Mouse (Mus musculus): ENCODE results near the gene Rasgef1b.

The Rasgef1b gene

DNA sequence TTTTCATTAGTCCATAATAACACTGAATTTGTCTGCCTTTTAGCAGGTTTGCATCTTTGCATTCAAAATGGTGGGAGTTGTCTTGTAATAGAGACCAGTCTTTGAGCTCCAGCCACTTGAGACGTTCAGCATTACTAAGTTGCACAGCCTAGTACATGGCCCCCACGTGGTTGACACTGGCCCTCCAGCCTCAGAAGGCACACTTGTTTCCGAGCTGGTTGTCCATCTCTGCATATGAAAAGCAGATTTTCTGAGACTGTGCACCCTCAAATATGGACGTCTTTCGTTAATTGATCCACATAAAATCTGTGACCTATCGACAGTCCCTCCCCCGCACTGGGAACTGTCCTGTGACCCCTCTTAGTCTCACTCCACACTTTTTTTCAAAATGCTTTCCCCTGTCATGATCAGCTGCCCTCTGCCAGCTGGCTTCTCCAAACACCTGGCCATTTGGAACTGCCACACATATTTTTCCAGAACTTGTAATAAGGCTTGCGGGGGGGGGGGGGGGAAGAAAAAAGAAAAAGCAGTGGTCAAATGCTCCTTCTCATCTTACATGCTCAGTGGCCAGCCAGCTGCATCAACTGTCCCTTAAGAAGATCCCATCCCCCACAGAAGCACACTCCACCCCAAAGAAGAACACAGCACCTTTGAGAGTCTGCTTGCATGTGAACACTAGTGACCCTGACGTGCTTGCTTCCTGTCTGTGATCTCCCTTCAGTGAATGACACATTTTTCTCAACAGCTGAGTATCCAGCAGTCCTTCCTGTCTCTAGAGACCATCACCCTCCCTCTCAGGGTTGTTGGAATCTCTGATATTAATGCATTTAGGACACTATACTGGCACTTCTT lies 231.7 kb downstream of the Rasgef1b start:
- no peak for DNase-seq (ENCODE audit: extremely low read depth, low read depth)

GRCm38 (mm10) chr5:99496157-99496453 lies 232.8 kb downstream of the Rasgef1b start:
- DNase-seq (ENCODE audit: extremely low read depth, low read depth): no peak

GRCm38 (mm10) chr5:99495354-99496156 lies 233.3 kb downstream of the Rasgef1b start:
- DNase-seq (ENCODE audit: extremely low read depth, low read depth): no peak

DNA sequence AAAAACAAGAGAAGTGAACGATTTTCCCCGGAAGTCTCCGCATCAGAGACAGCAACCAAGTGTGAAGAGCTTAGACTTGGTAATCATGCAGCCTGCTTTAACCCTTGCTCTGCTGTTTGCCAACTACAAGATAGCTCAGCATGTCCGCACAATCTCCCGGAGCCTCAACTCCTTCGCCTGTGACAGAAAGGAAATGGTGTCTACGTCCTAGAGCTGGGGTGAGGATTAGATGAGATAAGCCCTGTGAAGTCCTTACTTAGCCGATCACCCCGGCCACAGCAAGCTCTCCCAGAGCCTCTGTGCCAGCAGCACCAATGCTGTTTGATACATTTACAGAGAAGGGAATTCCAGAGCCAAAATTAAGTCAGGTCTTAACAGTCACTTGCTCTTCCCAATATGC lies 235.0 kb downstream of the Rasgef1b start:
- no peak for DNase-seq (ENCODE audit: extremely low read depth, low read depth)

DNA sequence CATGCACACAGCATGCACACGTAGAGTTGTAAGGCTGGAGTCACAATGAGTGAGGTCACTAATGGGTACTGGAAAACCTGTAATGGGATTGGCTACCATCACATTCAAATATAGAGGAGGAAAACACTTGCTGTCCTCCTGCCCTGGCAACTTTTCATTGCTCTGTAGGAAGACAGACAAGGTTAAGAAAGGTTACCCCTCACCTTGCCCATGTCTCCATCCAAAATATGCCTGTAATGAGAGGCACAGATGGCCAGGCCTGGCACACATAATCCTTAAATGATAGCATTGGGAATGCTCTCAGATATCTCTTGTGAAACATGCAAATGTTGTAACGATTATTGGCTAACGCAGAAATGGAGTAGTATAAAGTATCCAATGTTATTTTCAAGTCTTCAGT lies 235.8 kb downstream of the Rasgef1b start:
- DNase-seq (ENCODE audit: extremely low read depth, low read depth): no peak

GRCm38 (mm10) chr5:99488479-99489158 lies 240.2 kb downstream of the Rasgef1b start:
- no peak for DNase-seq (ENCODE audit: extremely low read depth, low read depth)

GRCm38 (mm10) chr5:99487009-99487858 lies 241.6 kb downstream of the Rasgef1b start:
- no peak for DNase-seq (ENCODE audit: extremely low read depth, low read depth)

DNA sequence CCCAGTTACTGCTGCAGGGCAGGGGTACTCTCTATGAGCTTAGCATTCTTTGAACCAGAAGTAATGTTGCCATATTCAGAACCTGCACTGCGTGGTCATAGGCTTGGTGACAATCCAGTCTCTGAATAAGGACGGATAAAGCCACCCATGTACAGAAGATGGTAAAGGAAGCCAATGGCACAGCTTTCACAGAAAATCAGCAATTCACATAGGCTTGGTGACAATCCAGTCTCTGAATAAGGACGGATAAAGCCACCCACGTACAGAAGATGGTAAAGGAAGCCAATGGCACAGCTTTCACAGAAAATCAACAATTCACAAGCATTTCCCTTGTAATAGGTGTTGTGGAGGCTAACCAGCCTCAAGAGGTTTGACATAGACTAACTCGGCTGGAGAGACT lies 245.7 kb downstream of the Rasgef1b start:
- no peak for DNase-seq (ENCODE audit: extremely low read depth, low read depth)

- DNase-seq (ENCODE audit: extremely low read depth, low read depth): no peak
These were observed 246.3 kb downstream of the Rasgef1b start for GRCm38 (mm10) chr5:99482524-99482923.

GRCm38 (mm10) chr5:99482016-99482415 lies 246.8 kb downstream of the Rasgef1b start:
- DNase-seq (ENCODE audit: extremely low read depth, low read depth): no peak

- DNase-seq (ENCODE audit: extremely low read depth, low read depth): no peak
These were observed 248.5 kb downstream of the Rasgef1b start for GRCm38 (mm10) chr5:99480078-99481031.

DNA sequence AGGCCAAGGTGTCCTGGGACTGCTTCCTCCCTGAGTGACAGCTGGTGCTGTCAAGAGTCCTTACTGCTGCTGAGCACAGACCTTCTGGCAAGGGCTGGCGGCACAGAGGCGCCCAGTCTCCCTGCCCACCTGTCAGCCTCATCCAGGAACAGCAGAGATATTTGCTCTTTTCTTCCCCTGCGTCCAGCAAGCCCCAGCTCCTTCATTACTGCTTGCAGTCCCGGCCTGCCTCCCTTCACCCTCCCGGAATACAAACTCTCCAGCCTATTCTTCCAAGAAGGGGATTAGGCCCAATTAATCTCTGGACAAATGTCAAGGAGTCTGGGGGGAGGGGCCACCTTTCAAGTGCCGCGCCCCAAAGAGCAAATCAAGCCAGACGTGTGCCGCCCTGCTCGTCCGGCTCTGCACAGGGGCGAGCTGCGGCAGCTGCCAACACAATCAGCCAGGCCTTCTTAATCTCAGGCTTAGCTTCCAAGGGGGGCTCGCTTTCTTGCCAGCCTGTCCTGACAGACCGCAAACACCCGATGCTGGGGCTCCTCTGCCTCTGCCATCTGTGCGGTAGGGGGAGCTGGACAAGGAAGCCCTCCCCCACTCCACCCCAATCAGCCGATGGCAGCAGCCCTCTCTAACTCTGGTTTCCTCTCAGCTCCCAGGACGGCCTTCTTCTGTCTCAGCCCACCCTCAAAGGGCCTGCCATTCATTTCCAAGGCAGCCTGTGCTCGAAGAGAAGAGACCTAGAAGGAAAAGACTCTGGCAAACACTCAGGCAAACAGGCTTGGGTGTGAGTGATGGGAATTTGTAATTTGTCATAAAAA lies 249.4 kb downstream of the Rasgef1b start:
- DNase-seq (ENCODE audit: extremely low read depth, low read depth): no peak

GRCm38 (mm10) chr5:99478716-99479115 lies 250.1 kb downstream of the Rasgef1b start:
- no peak for DNase-seq (ENCODE audit: extremely low read depth, low read depth)

GRCm38 (mm10) chr5:99477420-99477815 lies 251.4 kb downstream of the Rasgef1b start:
- DNase-seq (ENCODE audit: extremely low read depth, low read depth): no peak

DNA sequence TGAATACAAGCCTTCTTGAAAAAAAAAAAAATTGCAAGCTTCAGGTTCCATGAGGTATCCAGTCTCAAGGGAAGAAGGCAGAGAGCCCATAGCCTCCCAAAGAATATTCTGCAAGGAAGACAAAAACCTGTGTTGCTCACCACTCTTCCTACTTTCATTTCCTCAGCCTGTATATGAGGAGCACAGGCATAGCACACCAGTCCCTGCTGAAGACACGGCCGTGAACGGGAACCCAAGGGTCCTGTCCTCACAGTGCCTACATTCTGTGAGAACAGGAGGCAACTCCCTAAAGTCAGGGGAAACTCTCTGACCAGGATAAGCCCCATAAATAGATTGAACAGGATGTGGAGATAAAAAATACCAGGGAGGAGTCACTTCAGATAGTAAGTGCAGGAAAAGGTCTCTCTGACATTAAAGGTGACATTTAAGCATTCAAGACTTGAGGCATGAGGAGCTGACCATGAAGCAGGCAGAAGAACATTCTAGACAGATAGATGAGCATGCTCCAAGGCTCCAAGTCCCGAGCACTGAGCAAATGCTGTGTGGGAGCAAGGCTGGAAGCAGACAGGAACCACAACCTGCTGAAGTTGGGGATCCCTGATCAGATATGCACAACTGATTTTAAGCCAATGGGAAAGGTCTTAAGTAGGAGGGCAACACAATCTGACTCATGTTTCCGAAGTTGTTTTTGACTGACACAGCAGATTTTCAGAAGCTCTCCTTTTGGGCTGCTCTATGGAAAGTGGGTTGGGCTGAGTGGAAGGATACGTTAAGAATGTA lies 252.0 kb downstream of the Rasgef1b start:
- no peak for DNase-seq (ENCODE audit: extremely low read depth, low read depth)

DNA sequence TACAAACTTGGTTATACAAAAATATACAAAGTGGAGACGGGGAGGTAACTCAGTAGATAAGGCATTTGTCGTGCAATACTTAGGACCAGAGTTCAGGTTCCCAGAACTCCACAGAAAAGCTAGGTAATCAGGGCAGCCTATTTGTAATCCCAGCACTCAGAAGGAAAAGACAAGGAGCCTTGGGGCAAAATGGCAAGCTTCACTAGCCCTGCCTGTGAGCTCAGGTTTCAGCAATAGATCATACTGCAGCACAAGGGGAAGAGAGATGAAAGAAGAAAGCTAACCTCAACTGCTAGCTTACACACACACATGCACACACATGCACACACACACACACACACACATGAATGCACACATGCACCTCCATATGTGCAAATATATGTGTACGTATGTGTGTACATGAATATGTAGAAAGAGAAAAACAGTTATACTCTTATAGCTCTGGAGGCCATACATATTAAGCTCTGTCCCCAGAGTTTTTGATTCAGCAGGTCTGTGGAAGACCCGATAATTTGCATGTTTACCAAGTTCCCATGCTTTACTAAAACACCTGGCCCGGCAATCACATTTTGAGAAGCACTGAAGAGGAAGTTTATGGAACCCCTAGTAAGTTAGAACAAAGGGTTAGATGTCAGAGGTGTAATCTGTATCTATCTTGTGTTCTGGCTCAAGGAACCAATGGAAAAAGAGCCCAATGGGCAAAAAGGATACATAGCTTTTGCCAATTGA lies 256.1 kb downstream of the Rasgef1b start:
- DNase-seq (ENCODE audit: extremely low read depth, low read depth): no peak

- DNase-seq (ENCODE audit: extremely low read depth, low read depth): no peak
These were observed 257.1 kb downstream of the Rasgef1b start for GRCm38 (mm10) chr5:99471790-99472189.

DNA sequence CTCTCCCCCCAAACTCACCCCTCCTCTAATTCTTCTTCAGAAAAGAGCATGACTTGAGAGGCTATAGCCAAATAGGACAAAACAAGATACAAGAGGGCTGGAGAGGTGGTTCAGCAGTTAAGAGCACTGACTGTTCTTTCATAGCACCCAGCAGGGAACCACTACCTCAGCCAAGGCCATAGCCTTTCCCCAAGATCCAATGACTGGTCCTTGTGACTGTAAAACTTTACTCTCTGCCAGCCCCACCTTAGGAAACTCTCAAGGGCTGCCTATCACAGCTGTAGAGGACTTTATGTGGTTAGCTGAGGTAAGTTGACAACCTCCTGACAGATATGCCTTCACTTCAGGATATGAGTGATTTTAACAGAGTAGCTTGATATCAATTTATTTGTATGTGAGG lies 258.3 kb downstream of the Rasgef1b start:
- no peak for DNase-seq (ENCODE audit: extremely low read depth, low read depth)

All from MEL-GATA-1-ER (cell line).